Mouse (Mus musculus): Measurements from ENCODE around the gene Gm20503. TPM values are rescaled to one million over a fixed set of nuclear protein-coding genes. Genes with fewer than 3 reads are reported as not detected.
A peak's percentile ranks its signal among the peaks of the same experiment; 100 is the strongest.

Gene Gm20503
- total RNA-seq (2012; rRNA removed): not detected in 2 replicates
- 1 to 10 TPM in 1 of 2 experiments, not detected in 1; 3.3 TPM for polyA plus RNA-seq (2012; ENCODE audit: insufficient read depth in 1 of 2, insufficient read length in 2 of 2, low read depth in 1 of 2, low replicate concordance in 2 of 2, missing spikeins in 1 of 2)

DNA sequence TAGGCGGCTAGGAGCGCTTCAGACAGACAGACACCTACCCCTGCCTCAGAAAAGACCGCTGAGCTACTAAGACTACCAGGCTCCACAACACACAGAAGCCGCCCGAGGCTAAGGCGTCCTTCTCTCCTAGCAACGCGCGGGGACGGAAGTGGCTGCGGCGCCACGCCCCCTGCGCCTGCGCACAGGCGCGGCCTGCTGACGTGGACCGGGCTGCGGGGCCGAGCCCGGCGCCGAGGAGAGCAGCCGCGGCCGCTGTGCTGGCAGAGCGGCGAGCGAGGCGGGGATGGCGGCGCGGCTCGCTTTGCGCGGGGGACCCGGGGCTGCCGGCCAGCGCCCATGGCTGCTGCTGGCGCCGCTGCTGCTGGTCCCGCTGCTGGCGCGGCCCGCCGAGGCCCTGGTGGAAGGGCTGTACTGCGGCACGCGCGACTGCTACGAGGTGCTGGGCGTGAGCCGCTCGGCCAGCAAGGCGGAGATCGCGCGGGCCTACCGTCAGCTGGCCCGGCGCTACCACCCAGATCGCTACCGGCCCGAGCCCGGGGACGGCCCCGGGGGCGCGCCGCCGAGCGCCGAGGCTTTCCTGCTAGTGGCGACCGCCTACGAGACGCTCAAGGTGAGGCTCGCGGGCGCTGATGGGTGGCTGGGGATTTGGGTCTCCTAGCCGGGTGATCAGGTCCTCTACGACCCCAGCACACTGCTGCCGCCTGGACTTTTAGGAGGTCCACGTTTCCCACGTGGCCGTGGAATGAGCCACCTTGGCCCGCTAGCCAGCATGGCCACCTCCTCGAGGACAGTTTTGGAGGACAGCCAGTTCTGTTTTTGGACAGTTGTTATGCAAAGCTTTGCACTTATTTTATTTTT lies at the start of gene Gm20503:
TSS of gene Gm20503 (plus strand) at position 263 of the 858 bp plus-strand sequence.
- DNase-seq (ENCODE audit: low read depth, low spot score): peak; percentile 91
- peaks cover 41% of the 10 kb centered on the region for H3K79me2 ChIP-seq (ENCODE audit: control insufficient read depth, insufficient read depth, low read length, poor library complexity)
- no peaks in the 10 kb centered on the region for H3K9me3 ChIP-seq (replicated peaks; ENCODE audit: insufficient read depth, low read length)
- TF ChIP-seq ELF1 (IDR thresholded peaks at IDR 0.05; ENCODE audit: low read depth, low read length) (peak; percentile 91), MAX (IDR thresholded peaks at IDR 0.05; ENCODE audit: low read length) (0 out of 2 replicates have a peak, but pooled peaks have one; percentile 31), EP300 (IDR thresholded peaks at IDR 0.05; ENCODE audit: low read depth in 1 of 2, low read length in 2 of 2) (no peak), RAD21 (IDR thresholded peaks at IDR 0.05; ENCODE audit: low read depth, low read length) (no peak), NRF1 (IDR thresholded peaks at IDR 0.05; ENCODE audit: insufficient read depth, low read depth, low read length, poor library complexity, severe bottlenecking) (peak; percentile 84), UBTF (IDR thresholded peaks at IDR 0.05; ENCODE audit: borderline replicate concordance, insufficient read depth, low read depth, low read length) (0 out of 2 replicates have a peak, but pooled peaks have one; percentile 83), GATA1 (IDR thresholded peaks at IDR 0.05; ENCODE audit: low read depth, low read length) (no peak), TAL1 (IDR thresholded peaks at IDR 0.05; ENCODE audit: low read length) (no peak), MAFK (IDR thresholded peaks at IDR 0.05; ENCODE audit: borderline replicate concordance, low read depth, low read length) (no peak), MYC (IDR thresholded peaks at IDR 0.05; ENCODE audit: low read depth, low read length) (no peak), MEF2A (IDR thresholded peaks at IDR 0.05; ENCODE audit: extremely low read depth, insufficient replicate concordance, low read depth, low read length, poor library complexity, severe bottlenecking) (no peak), SIN3A (IDR thresholded peaks at IDR 0.05; ENCODE audit: low read length) (peak; percentile 98), USF1 (IDR thresholded peaks at IDR 0.05; ENCODE audit: low read depth, low read length) (no peak), TCF12 (IDR thresholded peaks at IDR 0.05; ENCODE audit: low read depth, low read length) (peak; percentile 46), ZMIZ1 (IDR thresholded peaks at IDR 0.05; ENCODE audit: low read depth, low read length) (peak; percentile 82; the same call in 1 of the 2 replicates), ZNF384 (IDR thresholded peaks at IDR 0.05; ENCODE audit: low read depth, low read length) (no peak), POLR2AphosphoS2 (IDR thresholded peaks at IDR 0.05; ENCODE audit: low read length) (no peak), CHD2 (IDR thresholded peaks at IDR 0.05; ENCODE audit: low read length) (no peak), POLR2A (IDR thresholded peaks at IDR 0.05; ENCODE audit: control insufficient read depth in 1 of 2, insufficient read depth in 1 of 2, low read depth in 1 of 2, low read length in 2 of 2, poor library complexity in 1 of 2) (peak; percentile 82 to 98), ZKSCAN1 (IDR thresholded peaks at IDR 0.05; ENCODE audit: low read depth, low read length) (no peak), E2F4 (IDR thresholded peaks at IDR 0.05; ENCODE audit: borderline replicate concordance, low read depth, low read length) (no peak), ETS1 (IDR thresholded peaks at IDR 0.05; ENCODE audit: low read depth, low read length) (no peak), HCFC1 (IDR thresholded peaks at IDR 0.05; ENCODE audit: low read depth, low read length) (peak; percentile 81), USF2 (IDR thresholded peaks at IDR 0.05; ENCODE audit: borderline replicate concordance in 1 of 2, insufficient read depth in 1 of 2, low read depth in 1 of 2, low read length in 2 of 2) (no peak), NELFE (IDR thresholded peaks at IDR 0.05; ENCODE audit: low read depth, low read length) (peak; percentile 81), MXI1 (IDR thresholded peaks at IDR 0.05; ENCODE audit: low read depth, low read length) (peak; percentile 90), JUND (IDR thresholded peaks at IDR 0.05; ENCODE audit: low read depth, low read length) (no peak), CHD1 (IDR thresholded peaks at IDR 0.05; ENCODE audit: low read depth, low read length) (0 out of 2 replicates have a peak, but pooled peaks have one; percentile 58), GABPA (IDR thresholded peaks at IDR 0.05; ENCODE audit: low read depth, low read length) (no peak), KAT2A (conservative IDR thresholded peaks at IDR 0.05; ENCODE audit: low read depth, low read length) (no peak; the same call in 1 of the 2 replicates)
- 0 out of 2 replicates have a peak within 1 kb of the TSS, but pooled peaks have one; percentile 24 for H3K27ac ChIP-seq (ENCODE audit: control insufficient read depth, low read depth, low read length)
- H3K4me3 ChIP-seq (ENCODE audit: control insufficient read depth in 1 of 2, insufficient read depth in 1 of 2, low read depth in 2 of 2, low read length in 2 of 2): peak within 1 kb of the TSS; percentile 76 to 81
- no peaks in the 10 kb centered on the region for H3K27me3 ChIP-seq (ENCODE audit: control insufficient read depth in 1 of 2, insufficient read depth in 2 of 2, low read length in 2 of 2)
- peak within 1 kb of the TSS; percentile 90 for H3K9ac ChIP-seq (ENCODE audit: control insufficient read depth, low read depth, low read length, poor library complexity, severe bottlenecking)
- peaks cover 10 to 28% of the 10 kb centered on the region in 2 experiments for H3K4me1 ChIP-seq (ENCODE audit: control insufficient read depth in 1 of 2, insufficient read depth in 2 of 2, low read length in 2 of 2)
- H3K36me3 ChIP-seq (ENCODE audit: control insufficient read depth in 1 of 2, insufficient read depth in 2 of 2, low read length in 2 of 2): peaks cover 0 to 30% of the 10 kb centered on the region in 2 experiments; a peak in 2 of 4 replicates
